Mouse (Mus musculus) yolk sac, embryonic 10.5 days (tissue): ENCODE data around the gene Smr3a.

Experiments
- DNase-seq: peaks from one replicate; pipeline ENCODE4 v3.0.0-alpha.2; 2017; ENCODE audit warnings: low spot score

The Smr3a gene

GRCm38 (mm10) chr5:88002249-88002648 is at the start of gene Smr3a:
TSS of gene Smr3a (plus strand) at chr5:88002549.
- DNase-seq: no peak

- no peak for DNase-seq
These were observed 33.1 kb upstream of the Smr3a start, which contains the start of the genes 2310003L06Rik and Gm28434 for GRCm38 (mm10) chr5:87969201-87969600. TSS of gene 2310003L06Rik (plus strand) at chr5:87969459. TSS of gene Gm28434 (plus strand) at chr5:87969517.

- no peak for DNase-seq
These were observed 23.2 kb upstream of the Smr3a start, which contains the start of gene Cabs1 for GRCm38 (mm10) chr5:87979139-87979538. TSS of gene Cabs1 (plus strand) at chr5:87979439.

GRCm38 (mm10) chr5:87982468-87983214 is 19.7 kb upstream of the Smr3a start:
- DNase-seq: no peak

GRCm38 (mm10) chr5:88005241-88005640 is 2.9 kb downstream of the Smr3a start:
- no peak for DNase-seq
